Mouse (Mus musculus) lung, embryonic 14.5 days (tissue): ENCODE measurements around the gene Slc24a2. TPM values are rescaled to one million over a fixed set of nuclear protein-coding genes. Genes with fewer than 3 reads are reported as not detected.

Experiments used
- ATAC-seq: fragments of 200-750 bp; cut with Nextera tagmentation; 2 replicates; pipeline ENCODE4 v1.8.0; 2017; ENCODE audit warnings: mild to moderate bottlenecking, moderate TSS enrichment, moderate library complexity; ENCODE audit not compliant: insufficient read depth
- DNase-seq: peaks from one replicate; pipeline ENCODE4 v3.0.0-alpha.2; 2015
- H3K27ac ChIP-seq: fragments of 300-500 bp; sonication (generic); 2 replicates; pipeline ENCODE4 v1.5.1; 2014; ENCODE audit warnings: low read depth, mild to moderate bottlenecking, moderate library complexity
- H3K27me3 ChIP-seq: fragments of 300-500 bp; sonication (generic); 2 replicates; pipeline ENCODE4 v1.6.1; 2014; ENCODE audit warnings: low read length, control low read depth; ENCODE audit not compliant: insufficient read depth
- H3K36me3 ChIP-seq: fragments of 300-500 bp; sonication (generic); 2 replicates; pipeline ENCODE4 v1.6.1; 2014; ENCODE audit warnings: control low read depth; ENCODE audit not compliant: insufficient read depth
- H3K4me1 ChIP-seq: fragments of 300-500 bp; sonication (generic); 2 replicates; pipeline ENCODE4 v1.6.1; 2014; ENCODE audit warnings: antibody characterized with exemption, control low read depth; ENCODE audit not compliant: insufficient read depth
- H3K4me2 ChIP-seq: fragments of 300-500 bp; sonication (generic); 2 replicates; pipeline ENCODE4 v1.6.1; 2014; ENCODE audit warnings: mild to moderate bottlenecking
- H3K4me3 ChIP-seq: fragments of 300-500 bp; sonication (generic); 2 replicates; pipeline ENCODE4 v1.5.1; 2014; ENCODE audit warnings: low read depth, low read length
- H3K9ac ChIP-seq: fragments of 300-500 bp; sonication (generic); 2 replicates; pipeline ENCODE4 v1.6.1; 2014
- H3K9me3 ChIP-seq: fragments of 300-500 bp; sonication (generic); 2 replicates; pipeline ENCODE4 v1.6.1; 2016; ENCODE audit warnings: low read depth, low read length, control low read depth
- CTCF ChIP-seq: IDR thresholded peaks from 2 replicates; pipeline ENCODE4 v1.5.1; 2016; ENCODE audit warnings: antibody characterized with exemption, low read depth
- WGBS: fragments of 180-500 bp; shearing (Covaris S2); extraction: QIAGEN DNeasy Blood & Tissue Kit; methylation state at CpG from one replicate; pipeline ENCODE4 v1.1.7; 2014; 5-methylcytosine and 5-hydroxymethylcytosine counted together
- polyA plus RNA-seq: library from polyadenylated mRNA; unstranded; fragments of >200 nt; fragmentation: Nextera tagmentation; extraction: Ambion mirVana; gene quantifications from 2 replicates; pipeline ENCODE4 v1.2.1, GENCODE M21; 2014

Gene Slc24a2
- polyA plus RNA-seq, 1 experiment from 2014 or later: 0.04 TPM

GRCm38 (mm10) chr4:87047131-87047530 is 183.1 kb downstream of the Slc24a2 start:
- no peaks in the 10 kb centered on the region for H3K4me1 ChIP-seq
- H3K4me2 ChIP-seq: no peak overlapping the region
- no peak for DNase-seq
- no peak overlapping the region for H3K4me3 ChIP-seq
- H3K9me3 ChIP-seq: no peaks in the 10 kb centered on the region
- H3K27me3 ChIP-seq: no peaks in the 10 kb centered on the region
- no peak overlapping the region for H3K27ac ChIP-seq
- 75% methylated on average over 2 of the region's 2 CpGs for WGBS
- H3K36me3 ChIP-seq: no peaks in the 10 kb centered on the region
- TF ChIP-seq CTCF: no peak
- ATAC-seq: no peak
- H3K9ac ChIP-seq: no peak overlapping the region

- ATAC-seq: no peak
These were observed 187.0 kb downstream of the Slc24a2 start for GRCm38 (mm10) chr4:87043296-87043695.

GRCm38 (mm10) chr4:87041412-87041997 is 188.8 kb downstream of the Slc24a2 start:
- Histone ChIP-seq H3K4me1 (no peaks in the 10 kb centered on the region), H3K4me2 (no peak overlapping the region), H3K27me3 (no peaks in the 10 kb centered on the region), H3K9me3 (no peaks in the 10 kb centered on the region), H3K27ac (no peak overlapping the region), H3K9ac (no peak overlapping the region), H3K4me3 (no peak overlapping the region), H3K36me3 (no peaks in the 10 kb centered on the region)
- ATAC-seq: no peak
- peak; percentile 5 for DNase-seq
- 66% methylated on average over 7 of the region's 7 CpGs for WGBS
- no peak for TF ChIP-seq CTCF

More at GRCm38 (mm10) chr4:87043296-87043695, 187.0 kb downstream of the Slc24a2 start:
- no peak overlapping the region for H3K4me3 ChIP-seq
- no peak overlapping the region for H3K9ac ChIP-seq
- 78% methylated on average over 9 of the region's 9 CpGs for WGBS
- TF ChIP-seq CTCF: no peak
- no peak overlapping the region for H3K27ac ChIP-seq
- no peaks in the 10 kb centered on the region for H3K27me3 ChIP-seq
- H3K9me3 ChIP-seq: no peaks in the 10 kb centered on the region
- H3K4me2 ChIP-seq: no peak overlapping the region
- DNase-seq: no peak
- no peaks in the 10 kb centered on the region for H3K36me3 ChIP-seq
- no peaks in the 10 kb centered on the region for H3K4me1 ChIP-seq

- Histone ChIP-seq H3K27ac (no peak overlapping the region), H3K4me3 (no peak overlapping the region), H3K9ac (no peak overlapping the region), H3K4me1 (no peaks in the 10 kb centered on the region), H3K36me3 (no peaks in the 10 kb centered on the region), H3K4me2 (no peak overlapping the region), H3K27me3 (no peaks in the 10 kb centered on the region), H3K9me3 (no peaks in the 10 kb centered on the region)
- peak; percentile 65 for TF ChIP-seq CTCF
- WGBS: 65% methylated on average over 4 of the region's 4 CpGs
- DNase-seq (peak; percentile 61), ATAC-seq (no peak)
These were observed 192.7 kb downstream of the Slc24a2 start for GRCm38 (mm10) chr4:87037592-87037991.

GRCm38 (mm10) chr4:87036507-87036906 is 193.8 kb downstream of the Slc24a2 start:
- Histone ChIP-seq H3K27ac (no peak overlapping the region), H3K4me3 (no peak overlapping the region), H3K27me3 (no peaks in the 10 kb centered on the region), H3K36me3 (no peaks in the 10 kb centered on the region), H3K4me1 (no peaks in the 10 kb centered on the region), H3K4me2 (no peak overlapping the region), H3K9ac (no peak overlapping the region), H3K9me3 (no peaks in the 10 kb centered on the region)
- DNase-seq (no peak), ATAC-seq (no peak)
- WGBS: 53% methylated on average over 5 of the region's 5 CpGs
- TF ChIP-seq CTCF: no peak

- H3K9ac ChIP-seq: no peak overlapping the region
- WGBS: 76% methylated on average over 10 of the region's 10 CpGs
- no peak overlapping the region for H3K4me3 ChIP-seq
- H3K27me3 ChIP-seq: no peaks in the 10 kb centered on the region
- no peak overlapping the region for H3K4me2 ChIP-seq
- H3K9me3 ChIP-seq: no peaks in the 10 kb centered on the region
- no peak for DNase-seq
- H3K4me1 ChIP-seq: no peaks in the 10 kb centered on the region
- ATAC-seq: no peak
- no peak overlapping the region for H3K27ac ChIP-seq
- TF ChIP-seq CTCF: no peak
- H3K36me3 ChIP-seq: no peaks in the 10 kb centered on the region
These were observed 194.6 kb downstream of the Slc24a2 start for GRCm38 (mm10) chr4:87035701-87036100.

GRCm38 (mm10) chr4:87032632-87033031 is 197.6 kb downstream of the Slc24a2 start:
- TF ChIP-seq CTCF: no peak
- H3K27me3 ChIP-seq: no peaks in the 10 kb centered on the region
- no peaks in the 10 kb centered on the region for H3K36me3 ChIP-seq
- no peak overlapping the region for H3K4me2 ChIP-seq
- H3K27ac ChIP-seq: no peak overlapping the region
- ATAC-seq (no peak), DNase-seq (no peak)
- H3K4me3 ChIP-seq: no peak overlapping the region
- no peak overlapping the region for H3K9ac ChIP-seq
- H3K4me1 ChIP-seq: no peaks in the 10 kb centered on the region
- 83% methylated on average over 8 of the region's 8 CpGs for WGBS
- no peaks in the 10 kb centered on the region for H3K9me3 ChIP-seq
